ENCODE assay signal across 8 mouse cellular contexts in the genomic region with DNA sequence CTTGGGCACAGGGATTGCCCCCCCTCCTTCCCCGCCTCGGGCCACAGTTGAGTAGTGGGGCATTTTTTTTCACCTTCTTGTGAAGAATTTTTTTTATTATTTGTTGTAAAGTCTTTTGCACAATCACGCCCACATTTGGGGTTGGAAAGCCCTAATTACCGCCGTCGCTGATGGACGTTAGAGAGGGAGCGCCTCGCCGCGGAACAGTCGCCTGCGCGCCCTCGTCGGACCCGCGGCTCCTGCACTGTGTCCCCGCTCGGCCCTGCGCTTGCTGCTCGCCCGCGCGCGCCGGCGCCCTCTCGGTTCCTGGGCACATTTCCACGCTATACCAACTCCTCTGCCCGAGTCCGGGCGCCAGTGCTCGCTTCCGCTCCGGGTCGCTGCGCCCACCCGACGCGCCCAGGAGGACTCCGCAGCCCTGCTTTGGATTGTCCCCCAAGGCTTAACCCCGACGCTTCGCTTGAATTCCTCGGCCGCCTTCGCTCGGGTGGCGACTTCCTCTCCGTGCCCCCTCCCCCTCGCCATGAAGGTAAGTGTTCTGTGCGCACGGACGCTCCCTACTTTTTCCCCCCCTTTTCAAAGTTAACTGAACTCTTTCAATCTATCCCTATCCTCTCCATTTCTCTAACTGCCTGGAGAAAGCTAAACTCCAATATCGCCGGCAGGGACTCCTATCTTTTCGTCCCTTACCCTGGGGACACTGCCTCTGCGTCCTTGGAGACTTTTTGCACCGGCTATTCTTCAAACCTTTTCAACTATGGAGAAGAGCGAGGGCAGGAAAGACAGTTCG. TPM values are rescaled to one million over a fixed set of nuclear protein-coding genes. Genes with fewer than 3 reads are reported as not detected.
DNase-seq lines count a peak whose midpoint lies in the region; ATAC-seq and TF ChIP-seq lines count a peak whose summit lies in the region.

No protein-coding gene starts in this region.

- H3K4me1 ChIP-seq in ES-Bruce4 (ENCODE audit: control insufficient read depth, insufficient read depth, low read length): no peaks in the 10 kb centered on the region
- peaks cover 12% of the 10 kb centered on the region for H3K4me1 ChIP-seq in embryonic facial prominence, embryonic 13.5 days
- H3K4me1 ChIP-seq in limb, embryonic 11.5 days (ENCODE audit: control insufficient read depth, insufficient read depth, low read length): peaks cover 41% of the 10 kb centered on the region
- H3K4me1 ChIP-seq in neural tube, embryonic 11.5 days (ENCODE audit: control insufficient read depth, insufficient read depth, low read length): peaks cover 15% of the 10 kb centered on the region; the same call in 1 of the 2 replicates

- no peak for TF ChIP-seq CTCF in ES-Bruce4 (IDR thresholded peaks at IDR 0.05; ENCODE audit: low read depth, low read length)

- H3K9me3 ChIP-seq in ES-Bruce4 (replicated peaks; ENCODE audit: control insufficient read depth, insufficient read depth, low read length, poor library complexity, severe bottlenecking): no peaks in the 10 kb centered on the region
- no peaks in the 10 kb centered on the region for H3K9me3 ChIP-seq in embryonic facial prominence, embryonic 13.5 days
- no peaks in the 10 kb centered on the region for H3K9me3 ChIP-seq in limb, embryonic 11.5 days (ENCODE audit: control insufficient read depth, low read length)
- no peaks in the 10 kb centered on the region for H3K9me3 ChIP-seq in neural tube, embryonic 11.5 days (ENCODE audit: control insufficient read depth, low read length)

- H3K4me2 ChIP-seq in embryonic facial prominence, embryonic 13.5 days: peak overlapping the region; percentile 87
- H3K4me2 ChIP-seq in limb, embryonic 11.5 days (ENCODE audit: low read depth, severe bottlenecking): peak overlapping the region; percentile 96
- peak overlapping the region; percentile 87 for H3K4me2 ChIP-seq in neural tube, embryonic 11.5 days (ENCODE audit: low read depth)

- no peak overlapping the region for H3K9ac ChIP-seq in ES-Bruce4 (ENCODE audit: low read depth, poor library complexity, severe bottlenecking)
- peak overlapping the region; percentile 100 for H3K9ac ChIP-seq in embryonic facial prominence, embryonic 13.5 days
- peak overlapping the region; percentile 97 for H3K9ac ChIP-seq in limb, embryonic 11.5 days (ENCODE audit: low read length)
- H3K9ac ChIP-seq in neural tube, embryonic 11.5 days (ENCODE audit: low read length): peak overlapping the region; percentile 75

- no peak for ATAC-seq in embryonic facial prominence, embryonic 13.5 days (ENCODE audit: insufficient number of reproducible peaks, insufficient read depth, low FRiP score, low TSS enrichment, low read depth)
- ATAC-seq in limb, embryonic 11.5 days (ENCODE audit: insufficient number of reproducible peaks, low FRiP score, low TSS enrichment, low read depth): 0 out of 2 replicates have a peak, but pooled peaks have one; percentile 29
- 0 out of 2 replicates have a peak, but pooled peaks have one; percentile 13 for ATAC-seq in neural tube, embryonic 11.5 days (ENCODE audit: insufficient read depth, low FRiP score, low TSS enrichment)
- no peak for ATAC-seq in megakaryocyte-erythroid progenitor cell, adult 5-6 weeks (replicated peaks; ENCODE audit: low FRiP score, low TSS enrichment, poor library complexity, severe bottlenecking)

- peak; percentile 59 to 66 for DNase-seq in cerebellum, postnatal 14 days
- no peak for DNase-seq in cerebellum, adult 11 months
- DNase-seq in heart, postnatal 4 days: peak; percentile 35
- no peak for DNase-seq in limb, embryonic 11.5 days (ENCODE audit: low spot score)
- DNase-seq in neural tube, embryonic 11.5 days (ENCODE audit: low spot score): peak; percentile 65

- TF ChIP-seq EP300 in ES-Bruce4 (IDR thresholded peaks at IDR 0.05; ENCODE audit: insufficient read depth, low read depth, low read length): no peak

- no peak for TF ChIP-seq POLR2A in ES-Bruce4 (IDR thresholded peaks at IDR 0.05; ENCODE audit: insufficient read depth, low read length)

- H3K36me3 ChIP-seq in ES-Bruce4 (ENCODE audit: control insufficient read depth, insufficient read depth, low read length, poor library complexity, severe bottlenecking): no peaks in the 10 kb centered on the region
- peaks cover 16% of the 10 kb centered on the region for H3K36me3 ChIP-seq in embryonic facial prominence, embryonic 13.5 days
- no peaks in the 10 kb centered on the region for H3K36me3 ChIP-seq in limb, embryonic 11.5 days (ENCODE audit: control insufficient read depth, insufficient read depth, low read length)
- H3K36me3 ChIP-seq in neural tube, embryonic 11.5 days (ENCODE audit: control insufficient read depth, insufficient read depth, low read length): no peaks in the 10 kb centered on the region

- under 1% methylated on average over 62 of the region's 62 CpGs for WGBS in embryonic facial prominence, embryonic 13.5 days
- under 1% methylated on average over 62 of the region's 62 CpGs for WGBS in limb, embryonic 11.5 days
- under 1% methylated on average over 60 of the region's 62 CpGs for WGBS in neural tube, embryonic 11.5 days

- H3K27me3 ChIP-seq in ES-Bruce4 (ENCODE audit: control insufficient read depth, insufficient read depth, low read length, poor library complexity, severe bottlenecking): peaks cover 45% of the 10 kb centered on the region
- H3K27me3 ChIP-seq in embryonic facial prominence, embryonic 13.5 days: no peaks in the 10 kb centered on the region
- 0 out of 2 replicates have a peak, but pooled peaks cover 2% of the 10 kb centered on the region for H3K27me3 ChIP-seq in limb, embryonic 11.5 days (ENCODE audit: control insufficient read depth, insufficient read depth, low read length)
- H3K27me3 ChIP-seq in neural tube, embryonic 11.5 days (ENCODE audit: control insufficient read depth, insufficient read depth, low read length): peaks cover 30% of the 10 kb centered on the region

- H3K4me3 ChIP-seq in ES-Bruce4 (ENCODE audit: low read depth, low read length): peak overlapping the region; percentile 48
- peak overlapping the region; percentile 91 for H3K4me3 ChIP-seq in embryonic facial prominence, embryonic 13.5 days
- peak overlapping the region; percentile 94 for H3K4me3 ChIP-seq in limb, embryonic 11.5 days (ENCODE audit: low read depth, low read length)
- peak overlapping the region; percentile 61 for H3K4me3 ChIP-seq in neural tube, embryonic 11.5 days (ENCODE audit: low read depth, low read length)

- H3K27ac ChIP-seq in ES-Bruce4 (ENCODE audit: insufficient read depth, low read length): no peak overlapping the region
- H3K27ac ChIP-seq in embryonic facial prominence, embryonic 13.5 days: peak overlapping the region; percentile 100
- H3K27ac ChIP-seq in limb, embryonic 11.5 days (replicated peaks; ENCODE audit: low read depth, low read length): peak overlapping the region; percentile 99
- H3K27ac ChIP-seq in neural tube, embryonic 11.5 days (ENCODE audit: low read depth, low read length): peak overlapping the region; percentile 44; the same call in 1 of the 2 replicates

RNA-seq across cellular contexts. Expression of gene Wnt5a, which starts 1.2 kb away (rescaled TPM):
- polyA plus RNA-seq in ES-Bruce4 (2011; ENCODE audit: insufficient read depth, insufficient read length, low read depth, missing spikeins): 0.99 and 1.3 TPM in 2 replicates
- polyA plus RNA-seq in embryonic facial prominence, embryonic 13.5 days (2015; fragmentation: Nextera tagmentation; extraction: Ambion mirVana): 280 and 323 TPM in 2 replicates
- 10 to 100 TPM; 12.7 to 13.5 TPM for total RNA-seq in heart, postnatal 4 days (2021)
- polyA plus RNA-seq in limb, embryonic 11.5 days (2014; fragmentation: Nextera tagmentation; extraction: Ambion mirVana): 110 and 115 TPM in 2 replicates
- 12.6 and 13.8 TPM in 2 replicates for polyA plus RNA-seq in neural tube, embryonic 11.5 days (2014; fragmentation: Nextera tagmentation; extraction: Ambion mirVana)
- not detected in 2 replicates for total RNA-seq in megakaryocyte-erythroid progenitor cell, adult 5-6 weeks (2014; fragmentation: Nextera tagmentation)
- total RNA-seq in megakaryocyte-erythroid progenitor cell, adult 5-6 weeks (2017): not detected in 2 replicates

Comparison
In these comparisons a context has a peak if more than half of its experiments do, and no peak if none do; other contexts are left out.
1. DNase-seq: peak in cerebellum, postnatal 14 days (2 of 2), heart, postnatal 4 days (single experiment) and neural tube, embryonic 11.5 days (single experiment); none in cerebellum, adult 11 months (single experiment) and limb, embryonic 11.5 days (single experiment).
2. ATAC-seq: peak in limb, embryonic 11.5 days (single experiment) and neural tube, embryonic 11.5 days (single experiment); none in embryonic facial prominence, embryonic 13.5 days (single experiment) and megakaryocyte-erythroid progenitor cell, adult 5-6 weeks (single experiment).
3. Peak in every context shown above with its lines, with median percentiles within 50 percentile points of each other: H3K4me3 ChIP-seq and H3K4me2 ChIP-seq.